Mouse (Mus musculus): ENCODE data around the gene Mest. TPM values are rescaled to one million over a fixed set of nuclear protein-coding genes. Genes with fewer than 3 reads are reported as not detected.

Gene Mest
- 172 and 190 TPM in 2 replicates for polyA plus RNA-seq (2015; fragmentation: Nextera tagmentation; extraction: Ambion mirVana)

- Histone ChIP-seq H3K9ac (ENCODE audit: low read depth, low read length) (no peak within 1 kb of the TSS), H3K4me2 (ENCODE audit: low read depth, low read length) (no peak within 1 kb of the TSS), H3K4me3 (ENCODE audit: low read depth, low read length) (no peak within 1 kb of the TSS), H3K9me3 (replicated peaks; ENCODE audit: control insufficient read depth, low read length) (no peaks in the 10 kb centered on the region), H3K4me1 (ENCODE audit: control insufficient read depth, low read depth, low read length) (no peaks in the 10 kb centered on the region), H3K27ac (ENCODE audit: low read length) (no peak within 1 kb of the TSS), H3K36me3 (ENCODE audit: control insufficient read depth, insufficient read depth) (no peaks in the 10 kb centered on the region), H3K27me3 (ENCODE audit: control insufficient read depth, insufficient read depth, low read depth, low read length) (no peaks in the 10 kb centered on the region)
- 58% methylated on average over 7 of the region's 7 CpGs for WGBS (ENCODE audit: insufficient replicate concordance)
- ATAC-seq (ENCODE audit: low read depth): no peak
Measured at GRCm38 (mm10) chr6:30723331-30723730, at the start of gene Mest. Gene Mest (plus strand): TSS chr6:30723547.

GRCm38 (mm10) chr6:30673764-30674561, 49.4 kb upstream of the Mest start:
- Histone ChIP-seq H3K9ac (ENCODE audit: low read depth, low read length) (no peak overlapping the region), H3K36me3 (ENCODE audit: control insufficient read depth, insufficient read depth) (no peaks in the 10 kb centered on the region), H3K4me3 (ENCODE audit: low read depth, low read length) (no peak overlapping the region), H3K4me1 (ENCODE audit: control insufficient read depth, low read depth, low read length) (peaks cover 7% of the 10 kb centered on the region; the same call in 1 of the 2 replicates), H3K27me3 (ENCODE audit: control insufficient read depth, insufficient read depth, low read depth, low read length) (no peaks in the 10 kb centered on the region), H3K4me2 (ENCODE audit: low read depth, low read length) (peak overlapping the region; percentile 28; the same call in 1 of the 2 replicates), H3K9me3 (replicated peaks; ENCODE audit: control insufficient read depth, low read length) (no peaks in the 10 kb centered on the region), H3K27ac (ENCODE audit: low read length) (peak overlapping the region; percentile 42; the same call in 1 of the 2 replicates)
- WGBS (ENCODE audit: insufficient replicate concordance): 29% methylated on average over 14 of the region's 14 CpGs
- ATAC-seq (ENCODE audit: low read depth): peak; percentile 35; the same call in 1 of the 2 replicates

GRCm38 (mm10) chr6:30674714-30675280, 48.5 kb upstream of the Mest start:
- Histone ChIP-seq H3K36me3 (ENCODE audit: control insufficient read depth, insufficient read depth) (no peaks in the 10 kb centered on the region), H3K4me2 (ENCODE audit: low read depth, low read length) (no peak overlapping the region), H3K9me3 (replicated peaks; ENCODE audit: control insufficient read depth, low read length) (no peaks in the 10 kb centered on the region), H3K27me3 (ENCODE audit: control insufficient read depth, insufficient read depth, low read depth, low read length) (no peaks in the 10 kb centered on the region), H3K9ac (ENCODE audit: low read depth, low read length) (no peak overlapping the region), H3K4me1 (ENCODE audit: control insufficient read depth, low read depth, low read length) (peaks cover 7% of the 10 kb centered on the region; the same call in 1 of the 2 replicates), H3K27ac (ENCODE audit: low read length) (no peak overlapping the region), H3K4me3 (ENCODE audit: low read depth, low read length) (no peak overlapping the region)
- WGBS (ENCODE audit: insufficient replicate concordance): 64% methylated on average over 9 of the region's 9 CpGs
- no peak for ATAC-seq (ENCODE audit: low read depth)

- Histone ChIP-seq H3K4me1 (ENCODE audit: control insufficient read depth, low read depth, low read length) (peaks cover 7% of the 10 kb centered on the region; the same call in 1 of the 2 replicates), H3K4me3 (ENCODE audit: low read depth, low read length) (no peak overlapping the region), H3K4me2 (ENCODE audit: low read depth, low read length) (no peak overlapping the region), H3K27me3 (ENCODE audit: control insufficient read depth, insufficient read depth, low read depth, low read length) (no peaks in the 10 kb centered on the region), H3K9me3 (replicated peaks; ENCODE audit: control insufficient read depth, low read length) (no peaks in the 10 kb centered on the region), H3K27ac (ENCODE audit: low read length) (no peak overlapping the region), H3K36me3 (ENCODE audit: control insufficient read depth, insufficient read depth) (no peaks in the 10 kb centered on the region), H3K9ac (ENCODE audit: low read depth, low read length) (no peak overlapping the region)
- no peak for ATAC-seq (ENCODE audit: low read depth)
- WGBS (ENCODE audit: insufficient replicate concordance): 46% methylated on average over 11 of the region's 11 CpGs
Measured at GRCm38 (mm10) chr6:30675281-30675771, 48.0 kb upstream of the Mest start.

DNA sequence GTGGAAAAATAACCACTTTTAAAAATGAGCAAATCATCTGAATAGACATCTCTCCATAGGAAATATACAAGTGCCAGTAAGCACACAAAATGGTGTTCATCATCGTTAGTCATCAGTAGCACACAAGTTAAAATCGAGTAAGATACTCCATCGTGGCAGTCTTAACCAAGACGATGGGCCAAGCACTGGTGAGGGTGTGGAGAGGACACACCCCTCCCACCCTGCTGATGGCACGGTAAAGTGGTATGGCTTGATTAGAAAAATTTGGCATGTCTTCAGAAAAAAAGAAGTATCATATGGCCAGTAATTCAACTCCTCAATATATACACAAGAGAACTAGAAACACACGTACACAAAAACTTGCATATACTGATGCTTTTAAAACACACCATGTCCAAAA, 46.8 kb upstream of the Mest start:
- Histone ChIP-seq H3K4me3 (ENCODE audit: low read depth, low read length) (no peak overlapping the region), H3K9me3 (replicated peaks; ENCODE audit: control insufficient read depth, low read length) (no peaks in the 10 kb centered on the region), H3K36me3 (ENCODE audit: control insufficient read depth, insufficient read depth) (no peaks in the 10 kb centered on the region), H3K9ac (ENCODE audit: low read depth, low read length) (no peak overlapping the region), H3K4me2 (ENCODE audit: low read depth, low read length) (no peak overlapping the region), H3K27ac (ENCODE audit: low read length) (no peak overlapping the region), H3K27me3 (ENCODE audit: control insufficient read depth, insufficient read depth, low read depth, low read length) (no peaks in the 10 kb centered on the region), H3K4me1 (ENCODE audit: control insufficient read depth, low read depth, low read length) (peaks cover 7% of the 10 kb centered on the region; the same call in 1 of the 2 replicates)
- peak; percentile 66 for ATAC-seq (ENCODE audit: low read depth)
- 42% methylated on average over 6 of the region's 6 CpGs for WGBS (ENCODE audit: insufficient replicate concordance)

DNA sequence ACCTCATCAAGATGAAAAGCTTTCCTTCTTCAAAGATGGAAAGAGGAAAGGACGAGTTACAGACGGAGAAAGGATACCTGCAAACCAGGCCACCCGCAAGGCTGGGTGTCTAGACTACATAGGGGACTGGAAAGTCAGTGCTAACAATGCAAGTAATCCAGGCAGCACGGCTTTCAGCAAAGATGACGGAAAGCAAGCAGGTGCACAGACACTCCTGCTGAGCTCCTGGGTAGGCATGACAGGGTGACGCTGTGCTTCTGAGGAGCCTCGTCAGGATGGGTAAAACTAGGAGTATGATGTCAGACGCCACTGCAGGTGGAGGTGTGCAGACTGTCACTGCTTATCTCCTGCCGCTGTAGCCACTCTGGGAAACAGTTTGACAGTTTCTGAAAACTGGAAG, 45.8 kb upstream of the Mest start:
- no peak for ATAC-seq (ENCODE audit: low read depth)
- 76% methylated on average over 9 of the region's 9 CpGs for WGBS (ENCODE audit: insufficient replicate concordance)
- H3K4me3 ChIP-seq (ENCODE audit: low read depth, low read length): no peak overlapping the region
- no peak overlapping the region for H3K9ac ChIP-seq (ENCODE audit: low read depth, low read length)
- H3K27ac ChIP-seq (ENCODE audit: low read length): no peak overlapping the region
- peaks cover 10% of the 10 kb centered on the region for H3K4me1 ChIP-seq (ENCODE audit: control insufficient read depth, low read depth, low read length)
- no peak overlapping the region for H3K4me2 ChIP-seq (ENCODE audit: low read depth, low read length)
- H3K9me3 ChIP-seq (replicated peaks; ENCODE audit: control insufficient read depth, low read length): no peaks in the 10 kb centered on the region
- no peaks in the 10 kb centered on the region for H3K27me3 ChIP-seq (ENCODE audit: control insufficient read depth, insufficient read depth, low read depth, low read length)
- no peaks in the 10 kb centered on the region for H3K36me3 ChIP-seq (ENCODE audit: control insufficient read depth, insufficient read depth)

DNA sequence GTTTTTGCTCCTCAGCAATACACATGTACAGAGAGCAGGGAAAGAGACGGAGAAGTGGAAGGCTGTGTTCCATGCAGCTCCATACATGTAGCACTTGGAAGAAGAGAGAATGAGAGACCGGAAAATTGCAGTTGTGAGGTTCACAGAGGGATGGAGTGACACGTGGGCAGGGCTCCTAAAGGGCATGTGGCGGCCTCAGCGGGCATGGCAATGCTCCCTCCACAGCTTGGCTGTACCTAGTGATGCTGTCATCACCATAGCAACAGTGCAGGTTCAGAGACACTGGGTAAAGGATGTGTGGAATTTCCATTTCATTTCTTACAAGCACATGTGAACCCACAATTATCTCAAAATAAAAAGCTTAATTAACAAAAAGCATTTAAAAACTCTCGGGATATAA, 44.9 kb upstream of the Mest start:
- Histone ChIP-seq H3K36me3 (ENCODE audit: control insufficient read depth, insufficient read depth) (no peaks in the 10 kb centered on the region), H3K4me3 (ENCODE audit: low read depth, low read length) (no peak overlapping the region), H3K9me3 (replicated peaks; ENCODE audit: control insufficient read depth, low read length) (no peaks in the 10 kb centered on the region), H3K27me3 (ENCODE audit: control insufficient read depth, insufficient read depth, low read depth, low read length) (no peaks in the 10 kb centered on the region), H3K27ac (ENCODE audit: low read length) (no peak overlapping the region), H3K4me1 (ENCODE audit: control insufficient read depth, low read depth, low read length) (peaks cover 12% of the 10 kb centered on the region), H3K4me2 (ENCODE audit: low read depth, low read length) (no peak overlapping the region), H3K9ac (ENCODE audit: low read depth, low read length) (no peak overlapping the region)
- 71% methylated on average over 6 of the region's 6 CpGs for WGBS (ENCODE audit: insufficient replicate concordance)
- no peak for ATAC-seq (ENCODE audit: low read depth)

- no peak for ATAC-seq (ENCODE audit: low read depth)
- Histone ChIP-seq H3K9ac (ENCODE audit: low read depth, low read length) (no peak overlapping the region), H3K4me3 (ENCODE audit: low read depth, low read length) (no peak overlapping the region), H3K4me2 (ENCODE audit: low read depth, low read length) (no peak overlapping the region), H3K27ac (ENCODE audit: low read length) (no peak overlapping the region), H3K9me3 (replicated peaks; ENCODE audit: control insufficient read depth, low read length) (no peaks in the 10 kb centered on the region), H3K27me3 (ENCODE audit: control insufficient read depth, insufficient read depth, low read depth, low read length) (no peaks in the 10 kb centered on the region), H3K36me3 (ENCODE audit: control insufficient read depth, insufficient read depth) (no peaks in the 10 kb centered on the region), H3K4me1 (ENCODE audit: control insufficient read depth, low read depth, low read length) (peaks cover 9% of the 10 kb centered on the region)
- WGBS (ENCODE audit: insufficient replicate concordance): 62% methylated on average over 5 of the region's 5 CpGs
Measured at GRCm38 (mm10) chr6:30679567-30679966, 43.8 kb upstream of the Mest start.

- Histone ChIP-seq H3K27ac (ENCODE audit: low read length) (no peak overlapping the region), H3K4me2 (ENCODE audit: low read depth, low read length) (no peak overlapping the region), H3K36me3 (ENCODE audit: control insufficient read depth, insufficient read depth) (no peaks in the 10 kb centered on the region), H3K4me1 (ENCODE audit: control insufficient read depth, low read depth, low read length) (peaks cover 6% of the 10 kb centered on the region), H3K9me3 (replicated peaks; ENCODE audit: control insufficient read depth, low read length) (no peaks in the 10 kb centered on the region), H3K9ac (ENCODE audit: low read depth, low read length) (no peak overlapping the region), H3K4me3 (ENCODE audit: low read depth, low read length) (no peak overlapping the region), H3K27me3 (ENCODE audit: control insufficient read depth, insufficient read depth, low read depth, low read length) (no peaks in the 10 kb centered on the region)
- no peak for ATAC-seq (ENCODE audit: low read depth)
- 68% methylated on average over 7 of the region's 7 CpGs for WGBS (ENCODE audit: insufficient replicate concordance)
Measured at GRCm38 (mm10) chr6:30680442-30680841, 42.9 kb upstream of the Mest start.
